Mouse (Mus musculus): ENCODE data around the gene Olfr1095.

Olfr1095 gene

DNA sequence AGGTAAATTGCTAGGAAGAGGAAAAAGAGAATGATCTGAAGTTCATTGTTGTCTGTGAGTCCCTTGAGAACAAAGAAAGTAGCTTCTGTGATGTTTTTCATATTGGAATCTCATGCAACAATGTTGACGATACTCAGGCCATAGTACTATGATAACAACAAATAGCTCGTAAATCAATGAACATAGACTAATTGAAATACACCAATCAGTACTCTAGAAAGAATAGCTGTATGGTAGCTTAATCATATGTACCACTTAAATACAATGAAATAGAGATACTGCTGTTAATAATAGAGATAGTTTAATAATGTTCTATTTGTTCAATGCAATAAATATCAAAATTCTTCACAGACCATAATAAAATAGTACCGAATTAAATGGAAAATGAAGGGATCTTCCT is at the start of gene Olfr1095:
TSS of gene Olfr1095 (minus strand) at position 101 of the 400 bp plus-strand sequence.
- no peak for DNase-seq (ENCODE audit: low spot score)

DNA sequence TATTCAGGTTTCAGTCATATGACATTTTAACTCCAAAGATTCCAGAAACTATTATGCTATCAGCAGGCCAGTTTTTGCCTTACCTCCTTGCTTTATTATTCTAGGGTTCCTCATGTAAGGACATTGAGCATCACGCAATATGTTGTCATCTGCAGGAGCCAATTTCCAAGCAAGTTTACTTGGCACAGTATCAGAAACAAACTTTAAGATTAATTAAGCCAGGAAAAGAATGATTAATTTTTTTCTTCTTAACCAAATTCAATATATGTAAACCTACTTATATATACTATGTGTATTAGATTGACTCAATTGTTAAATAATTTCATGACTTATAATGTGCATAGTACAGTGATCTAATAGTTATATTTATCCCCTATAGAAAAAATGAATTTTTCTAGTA is 40.6 kb upstream of the Olfr1095 start, which contains the start of gene Olfr1097:
TSS of gene Olfr1097 (minus strand) at position 101 of the 400 bp plus-strand sequence.
- DNase-seq (ENCODE audit: low spot score): no peak

DNA sequence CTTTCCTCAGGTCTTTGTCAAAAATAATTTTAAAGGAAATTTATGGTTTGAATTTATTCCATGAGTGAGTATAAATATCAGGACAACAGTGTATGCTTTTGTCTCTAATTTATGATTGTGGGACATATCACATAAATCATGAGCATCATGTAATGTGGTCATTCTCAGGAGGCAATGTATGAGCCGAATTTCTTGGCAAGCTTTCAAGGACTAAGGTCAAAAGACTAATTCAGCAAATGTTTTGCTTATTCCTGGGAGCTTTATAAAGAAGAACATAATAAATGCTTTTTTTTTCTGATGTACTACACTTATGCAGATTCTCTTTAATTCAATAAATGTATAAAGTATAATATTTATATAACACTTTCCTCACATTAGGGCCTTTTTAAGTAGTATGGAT is 23.2 kb upstream of the Olfr1095 start, which contains the start of gene Gm13723:
TSS of gene Gm13723 (minus strand) at position 101 of the 400 bp plus-strand sequence.
- DNase-seq (ENCODE audit: low spot score): no peak

DNA sequence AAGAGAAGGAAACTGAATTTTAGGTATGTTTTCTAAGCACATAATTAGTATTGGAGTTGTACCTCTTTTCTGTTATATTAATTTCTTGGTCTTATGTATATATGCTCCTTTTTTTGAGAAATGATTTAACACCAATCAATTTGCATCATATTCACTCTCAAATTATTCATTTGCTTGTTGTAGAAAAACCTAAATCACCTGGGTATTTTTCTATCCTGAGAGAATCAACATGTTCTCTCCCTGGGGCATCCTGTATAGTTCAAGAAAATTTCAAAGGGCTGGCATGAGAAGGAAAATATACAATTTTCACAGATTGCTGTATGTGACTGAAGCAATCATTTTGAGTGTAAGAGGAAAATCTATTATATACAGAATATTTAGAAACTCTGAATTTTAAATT is 27.1 kb downstream of the Olfr1095 start, which contains the start of gene Olfr1094:
TSS of gene Olfr1094 (plus strand) at position 301 of the 400 bp plus-strand sequence.
- DNase-seq (ENCODE audit: low spot score): no peak

DNA sequence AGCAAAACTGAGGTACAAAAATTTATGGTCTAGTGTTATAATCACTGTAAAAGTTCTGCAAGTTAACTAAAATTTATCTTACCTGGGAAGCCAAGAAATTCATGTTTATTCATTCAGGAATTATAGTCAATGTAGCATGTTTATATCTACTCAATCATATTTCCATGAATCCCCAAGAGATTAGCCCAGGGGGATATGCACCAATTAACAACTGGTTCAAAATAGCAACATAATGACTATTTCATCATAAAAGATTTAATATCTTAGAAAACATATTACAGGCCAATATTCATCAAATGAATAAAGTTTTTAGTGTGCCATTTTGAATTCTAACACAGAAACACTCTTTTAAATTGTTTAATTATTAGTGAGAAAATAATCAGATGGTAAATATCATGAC is 41.6 kb downstream of the Olfr1095 start, which contains the start of gene Olfr141:
TSS of gene Olfr141 (minus strand) at position 101 of the 400 bp plus-strand sequence.
- DNase-seq (ENCODE audit: low spot score): no peak
